Mouse (Mus musculus) intestine, embryonic 15.5 days (tissue): ENCODE results near the gene Ccnd2. TPM values are rescaled to one million over a fixed set of nuclear protein-coding genes. Genes with fewer than 3 reads are reported as not detected.

Experiments used
- ATAC-seq: fragments of 200-750 bp; cut with Nextera tagmentation; 2 replicates; pipeline ENCODE4 v1.8.0; 2017; ENCODE audit warnings: moderate TSS enrichment, moderate library complexity
- H3K27ac ChIP-seq: fragments of 300-500 bp; sonication (generic); 2 replicates; pipeline ENCODE4 v1.5.1; 2015; ENCODE audit warnings: mild to moderate bottlenecking, inconsistent platforms
- H3K27me3 ChIP-seq: fragments of 300-500 bp; sonication (generic); replicated peaks from 2 replicates; pipeline ENCODE4 v1.6.1; 2015; ENCODE audit warnings: inconsistent platforms
- H3K36me3 ChIP-seq: fragments of 300-500 bp; sonication (generic); 2 replicates; pipeline ENCODE4 v1.6.1; 2015; ENCODE audit warnings: inconsistent platforms
- H3K4me1 ChIP-seq: fragments of 300-500 bp; sonication (generic); replicated peaks from 2 replicates; pipeline ENCODE4 v1.6.1; 2015; ENCODE audit warnings: inconsistent platforms
- H3K4me2 ChIP-seq: fragments of 300-500 bp; sonication (generic); replicated peaks from 2 replicates; pipeline ENCODE4 v1.6.1; 2015; ENCODE audit warnings: mild to moderate bottlenecking, inconsistent platforms
- H3K4me3 ChIP-seq: fragments of 300-500 bp; sonication (generic); replicated peaks from 2 replicates; pipeline ENCODE4 v1.5.1; 2015; ENCODE audit warnings: inconsistent platforms
- H3K9ac ChIP-seq: fragments of 300-500 bp; sonication (generic); 2 replicates; pipeline ENCODE4 v1.6.1; 2015; ENCODE audit warnings: inconsistent platforms
- H3K9me3 ChIP-seq: fragments of 300-500 bp; sonication (generic); 2 replicates; pipeline ENCODE4 v1.6.1; 2016; ENCODE audit warnings: inconsistent platforms
- WGBS: fragments of 180-500 bp; shearing (Covaris S2); methylation state at CpG from one replicate; pipeline ENCODE4 v1.1.7; 2015; 5-methylcytosine and 5-hydroxymethylcytosine counted together
- polyA plus RNA-seq: library from polyadenylated mRNA; unstranded; fragments of >200 nt; fragmentation: Nextera tagmentation; extraction: Ambion mirVana; gene quantifications from 2 replicates; pipeline ENCODE4 v1.2.1, GENCODE M21; 2015

The Ccnd2 gene
- polyA plus RNA-seq, 1 experiment from 2014 or later, result 991 TPM

DNA sequence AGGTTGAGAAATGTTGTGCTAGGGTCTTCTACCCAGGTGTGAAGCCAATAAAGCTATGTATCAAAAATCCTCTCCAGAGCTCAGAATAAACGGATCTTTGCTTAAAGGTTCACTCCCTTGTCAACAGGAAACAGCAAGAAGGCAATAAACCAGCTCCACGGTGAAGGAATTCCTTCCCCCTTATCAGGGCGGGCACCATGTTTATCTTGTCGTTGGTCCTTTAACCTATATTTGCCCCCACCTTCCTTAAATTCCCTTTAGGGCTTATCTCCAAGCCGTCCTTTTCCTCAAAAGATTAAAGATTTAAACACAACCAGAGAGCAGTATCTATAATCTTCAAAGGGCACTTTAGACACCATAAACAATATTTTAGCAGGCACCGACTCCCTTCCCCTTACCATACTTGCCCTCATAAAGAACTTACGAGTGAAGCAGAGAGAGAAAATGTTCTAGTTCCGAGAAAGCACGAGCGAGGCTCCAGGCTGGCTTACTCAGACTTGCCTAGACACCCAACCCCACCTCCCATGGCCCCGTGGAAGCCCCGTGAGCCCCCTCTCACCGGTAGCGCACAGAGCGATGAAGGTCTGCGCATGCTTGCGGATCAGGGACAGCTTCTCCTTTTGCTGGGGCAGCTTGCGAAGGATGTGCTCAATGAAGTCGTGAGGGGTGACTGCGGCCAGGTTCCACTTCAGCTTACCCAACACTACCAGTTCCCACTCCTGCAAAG lies 6.4 kb downstream of the Ccnd2 start:
- Histone ChIP-seq H3K4me2 (peak overlapping the region; percentile 31; the same call in 1 of the 2 replicates), H3K36me3 (peaks cover 21% of the 10 kb centered on the region), H3K27me3 (no peaks in the 10 kb centered on the region), H3K9ac (no peak overlapping the region), H3K27ac (peak overlapping the region; percentile 65), H3K4me1 (peaks cover 48% of the 10 kb centered on the region), H3K9me3 (no peaks in the 10 kb centered on the region), H3K4me3 (no peak overlapping the region)
- 37% methylated on average over 20 of the region's 20 CpGs for WGBS
- peak; percentile 57 for ATAC-seq

- Histone ChIP-seq H3K36me3 (peaks cover 37% of the 10 kb centered on the region), H3K9me3 (no peaks in the 10 kb centered on the region)
- WGBS, result 85% methylated on average over 7 of the region's 7 CpGs
Observed at GRCm38 (mm10) chr6:127143576-127144288, 8.3 kb downstream of the Ccnd2 start.

DNA sequence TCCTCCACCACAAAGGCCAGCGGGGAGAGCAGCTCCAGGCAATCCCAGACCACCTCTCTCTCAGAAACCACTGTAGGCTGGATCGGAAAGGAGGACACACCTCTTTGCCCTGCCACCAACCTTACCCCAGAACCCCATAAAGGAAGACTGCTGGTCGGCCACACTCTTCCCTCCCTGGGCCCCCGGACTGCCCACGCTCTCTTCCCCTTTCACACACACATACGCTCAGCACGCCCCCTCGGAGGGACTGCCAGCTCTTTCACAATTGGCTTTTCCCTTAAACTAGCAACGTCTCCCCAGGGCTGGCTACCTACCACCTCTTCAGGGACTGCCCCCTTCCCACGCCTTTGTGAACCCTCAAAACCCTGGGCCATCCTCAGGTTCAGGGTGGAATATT lies 8.9 kb downstream of the Ccnd2 start:
- no peak overlapping the region for H3K27ac ChIP-seq
- 82% methylated on average over 10 of the region's 10 CpGs for WGBS
- no peak for ATAC-seq
- no peak overlapping the region for H3K9ac ChIP-seq
- H3K4me3 ChIP-seq, result no peak overlapping the region
- H3K9me3 ChIP-seq, result no peaks in the 10 kb centered on the region
- no peak overlapping the region for H3K4me2 ChIP-seq
- peaks cover 46% of the 10 kb centered on the region for H3K4me1 ChIP-seq
- peaks cover 39% of the 10 kb centered on the region for H3K36me3 ChIP-seq
- H3K27me3 ChIP-seq, result no peaks in the 10 kb centered on the region

More at GRCm38 (mm10) chr6:127143576-127144288, 8.3 kb downstream of the Ccnd2 start:
- H3K27ac ChIP-seq, result no peak overlapping the region
- H3K4me1 ChIP-seq, result peaks cover 48% of the 10 kb centered on the region
- H3K27me3 ChIP-seq, result no peaks in the 10 kb centered on the region
- no peak overlapping the region for H3K9ac ChIP-seq
- H3K4me3 ChIP-seq, result no peak overlapping the region
- ATAC-seq, result no peak
- no peak overlapping the region for H3K4me2 ChIP-seq

GRCm38 (mm10) chr6:127142154-127143123 lies 9.6 kb downstream of the Ccnd2 start:
- Histone ChIP-seq H3K4me3 (no peak overlapping the region), H3K9ac (no peak overlapping the region), H3K9me3 (no peaks in the 10 kb centered on the region), H3K27ac (0 out of 2 replicates have a peak overlapping the region, but pooled peaks have one; percentile 22), H3K36me3 (peaks cover 40% of the 10 kb centered on the region), H3K4me1 (peaks cover 42% of the 10 kb centered on the region), H3K4me2 (no peak overlapping the region), H3K27me3 (no peaks in the 10 kb centered on the region)
- WGBS, result 17% methylated on average over 10 of the region's 10 CpGs
- ATAC-seq, result peak; percentile 12; the same call in 1 of the 2 replicates

DNA sequence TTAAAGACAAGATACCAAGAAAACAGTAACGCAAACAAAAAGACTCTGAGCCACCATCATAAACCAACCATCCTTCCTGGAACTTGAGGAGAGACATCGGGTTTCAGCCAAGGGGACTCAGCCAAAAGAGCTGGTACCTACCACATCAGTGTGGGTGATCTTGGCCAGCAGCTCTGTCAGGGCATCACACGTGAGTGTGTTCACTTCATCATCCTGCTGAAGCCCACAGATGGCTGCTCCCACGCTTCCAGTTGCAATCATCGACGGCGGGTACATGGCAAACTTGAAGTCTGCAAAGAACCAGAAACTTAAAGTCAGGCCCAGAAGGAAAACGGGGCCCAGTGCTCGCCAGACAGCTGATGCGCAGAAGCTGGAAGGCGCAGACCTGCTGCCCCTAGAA lies 13.0 kb downstream of the Ccnd2 start:
- H3K4me1 ChIP-seq, result peaks cover 14% of the 10 kb centered on the region
- 91% methylated on average over 11 of the region's 11 CpGs for WGBS
- H3K4me2 ChIP-seq, result no peak overlapping the region
- H3K9me3 ChIP-seq, result no peaks in the 10 kb centered on the region
- no peaks in the 10 kb centered on the region for H3K27me3 ChIP-seq
- no peak overlapping the region for H3K9ac ChIP-seq
- H3K36me3 ChIP-seq, result peaks cover 39% of the 10 kb centered on the region
- no peak overlapping the region for H3K4me3 ChIP-seq
- H3K27ac ChIP-seq, result no peak overlapping the region
- ATAC-seq, result no peak

GRCm38 (mm10) chr6:127133433-127134245 lies 18.4 kb downstream of the Ccnd2 start:
- no peaks in the 10 kb centered on the region for H3K4me1 ChIP-seq
- peaks cover 30% of the 10 kb centered on the region for H3K36me3 ChIP-seq
- no peak overlapping the region for H3K27ac ChIP-seq
- 60% methylated on average over 16 of the region's 16 CpGs for WGBS
- no peak overlapping the region for H3K4me3 ChIP-seq
- ATAC-seq, result 0 out of 2 replicates have a peak, but pooled peaks have one; percentile 12
- no peaks in the 10 kb centered on the region for H3K27me3 ChIP-seq
- H3K9me3 ChIP-seq, result no peaks in the 10 kb centered on the region
- no peak overlapping the region for H3K9ac ChIP-seq
- H3K4me2 ChIP-seq, result no peak overlapping the region

DNA sequence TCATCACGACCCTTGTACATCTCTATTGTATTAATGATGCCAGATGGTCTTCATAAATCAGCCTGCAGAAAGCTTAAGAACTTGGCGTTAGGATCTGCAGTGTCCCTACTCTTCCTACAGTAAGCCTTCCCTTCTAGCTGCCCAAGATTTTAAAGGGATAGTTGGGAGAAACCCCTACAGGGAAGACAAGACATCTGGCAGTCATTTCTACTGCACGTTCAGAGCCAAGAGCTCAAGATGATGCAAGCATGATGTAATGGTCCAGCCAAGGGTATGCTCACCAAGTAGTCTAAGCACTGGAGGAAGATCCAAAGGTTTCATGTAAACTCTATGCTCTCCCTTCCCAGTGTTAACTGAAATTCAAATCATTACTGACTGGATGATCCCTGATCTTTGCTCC lies 19.3 kb downstream of the Ccnd2 start:
- Histone ChIP-seq H3K27me3 (no peaks in the 10 kb centered on the region), H3K9ac (no peak overlapping the region), H3K4me2 (no peak overlapping the region), H3K9me3 (no peaks in the 10 kb centered on the region), H3K36me3 (peaks cover 32% of the 10 kb centered on the region), H3K27ac (no peak overlapping the region), H3K4me1 (no peaks in the 10 kb centered on the region), H3K4me3 (no peak overlapping the region)
- ATAC-seq, result no peak
- WGBS, result 53% methylated on average over 3 of the region's 3 CpGs

DNA sequence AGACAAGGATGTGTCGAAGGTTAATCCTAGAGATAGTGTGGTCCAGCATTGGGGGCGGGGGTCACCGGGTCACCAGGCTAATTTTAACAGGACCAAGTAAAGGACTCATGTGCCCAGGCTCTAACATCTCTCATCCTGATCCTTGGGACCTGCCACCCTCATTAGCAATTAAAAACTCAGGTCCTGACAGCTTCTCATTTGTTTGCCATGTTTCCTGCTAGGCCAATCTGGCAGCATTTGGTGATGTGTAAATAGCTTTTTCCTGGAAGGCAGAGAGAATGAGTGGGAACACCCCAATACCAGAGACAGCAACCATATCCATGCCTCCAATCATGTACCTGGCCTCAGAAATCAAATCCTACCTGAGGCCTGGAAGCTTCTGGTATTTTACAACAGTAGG lies 20.0 kb downstream of the Ccnd2 start:
- peaks cover 35% of the 10 kb centered on the region for H3K36me3 ChIP-seq

DNA sequence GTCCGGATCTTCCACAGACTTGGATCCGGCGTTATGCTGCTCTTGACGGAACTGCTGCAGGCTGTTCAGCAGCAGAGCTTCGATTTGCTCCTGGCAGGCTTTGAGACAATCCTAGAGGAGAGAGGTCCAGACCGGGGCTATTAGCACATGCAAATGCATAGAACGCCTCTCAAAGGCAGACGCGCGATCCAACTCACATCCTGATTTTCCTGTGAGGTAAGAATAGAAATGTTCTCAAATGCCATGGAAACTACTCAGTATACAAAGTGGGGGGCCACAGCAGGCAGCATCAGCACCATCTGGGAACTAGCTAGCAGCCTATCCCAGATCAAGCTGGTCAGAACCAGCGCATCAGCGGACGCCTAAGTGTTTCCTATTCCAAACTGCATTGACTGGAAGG lies 21.6 kb downstream of the Ccnd2 start:
- H3K27ac ChIP-seq, result no peak overlapping the region
- H3K27me3 ChIP-seq, result no peaks in the 10 kb centered on the region
- H3K4me3 ChIP-seq, result no peak overlapping the region
- no peak for ATAC-seq
- WGBS, result 83% methylated on average over 13 of the region's 13 CpGs
- H3K9ac ChIP-seq, result no peak overlapping the region
- peaks cover 31% of the 10 kb centered on the region for H3K36me3 ChIP-seq
- H3K9me3 ChIP-seq, result no peaks in the 10 kb centered on the region
- H3K4me2 ChIP-seq, result no peak overlapping the region
- H3K4me1 ChIP-seq, result no peaks in the 10 kb centered on the region

More for the DNA sequence above, 20.0 kb downstream of the Ccnd2 start:
- Histone ChIP-seq H3K27me3 (no peaks in the 10 kb centered on the region), H3K27ac (no peak overlapping the region), H3K4me1 (no peaks in the 10 kb centered on the region), H3K9me3 (no peaks in the 10 kb centered on the region), H3K4me2 (no peak overlapping the region), H3K9ac (no peak overlapping the region), H3K4me3 (no peak overlapping the region)
- ATAC-seq, result no peak
- 65% methylated on average over 3 of the region's 3 CpGs for WGBS

- ATAC-seq, result no peak
- no peak overlapping the region for H3K27ac ChIP-seq
- H3K4me2 ChIP-seq, result no peak overlapping the region
- no peaks in the 10 kb centered on the region for H3K9me3 ChIP-seq
- no peaks in the 10 kb centered on the region for H3K4me1 ChIP-seq
- peaks cover 31% of the 10 kb centered on the region for H3K36me3 ChIP-seq
- no peaks in the 10 kb centered on the region for H3K27me3 ChIP-seq
- no peak overlapping the region for H3K9ac ChIP-seq
- no peak overlapping the region for H3K4me3 ChIP-seq
- WGBS, result 89% methylated on average over 14 of the region's 14 CpGs
Observed at GRCm38 (mm10) chr6:127129659-127130058, 22.3 kb downstream of the Ccnd2 start.

GRCm38 (mm10) chr6:127123506-127123905 lies 28.5 kb downstream of the Ccnd2 start:
- WGBS, result 80% methylated on average over 7 of the region's 7 CpGs
- H3K27me3 ChIP-seq, result no peaks in the 10 kb centered on the region
- no peak for ATAC-seq

More at GRCm38 (mm10) chr6:127123506-127123905, 28.5 kb downstream of the Ccnd2 start:
- no peak overlapping the region for H3K27ac ChIP-seq
- peaks cover 11% of the 10 kb centered on the region for H3K36me3 ChIP-seq
- H3K4me1 ChIP-seq, result no peaks in the 10 kb centered on the region
- H3K9ac ChIP-seq, result no peak overlapping the region
- H3K4me3 ChIP-seq, result no peak overlapping the region
- no peak overlapping the region for H3K4me2 ChIP-seq
- H3K9me3 ChIP-seq, result no peaks in the 10 kb centered on the region
